Mouse (Mus musculus) forebrain, embryonic 16.5 days (tissue): ENCODE results near the gene Tmem117. TPM values are rescaled to one million over a fixed set of nuclear protein-coding genes. Genes with fewer than 3 reads are reported as not detected.

Experiments used
- ATAC-seq: fragments of 200-750 bp; cut with Nextera tagmentation; 2 replicates; pipeline ENCODE4 v1.8.0; 2017; ENCODE audit warnings: mild to moderate bottlenecking, moderate library complexity
- H3K27ac ChIP-seq: fragments of 300-500 bp; sonication (generic); 2 replicates; pipeline ENCODE4 v1.5.1; 2014; ENCODE audit warnings: low read length, control low read depth
- H3K27me3 ChIP-seq: fragments of 300-500 bp; sonication (generic); replicated peaks from 2 replicates; pipeline ENCODE4 v1.6.1; 2014; ENCODE audit warnings: low read length; ENCODE audit not compliant: control insufficient read depth, insufficient read depth
- H3K36me3 ChIP-seq: fragments of 300-500 bp; sonication (generic); 2 replicates; pipeline ENCODE4 v1.6.1; 2014; ENCODE audit not compliant: control insufficient read depth, insufficient read depth
- H3K4me1 ChIP-seq: fragments of 300-500 bp; sonication (generic); replicated peaks from 2 replicates; pipeline ENCODE4 v1.6.1; 2014; ENCODE audit warnings: low read length; ENCODE audit not compliant: control insufficient read depth, insufficient read depth
- H3K4me2 ChIP-seq: fragments of 300-500 bp; sonication (generic); 2 replicates; pipeline ENCODE4 v1.6.1; 2014; ENCODE audit warnings: mild to moderate bottlenecking, low read length, control low read depth
- H3K4me3 ChIP-seq: fragments of 300-500 bp; sonication (generic); replicated peaks from 2 replicates; pipeline ENCODE4 v1.5.1; 2014; ENCODE audit warnings: mild to moderate bottlenecking, low read length, control low read depth
- H3K9ac ChIP-seq: fragments of 300-500 bp; sonication (generic); replicated peaks from 2 replicates; pipeline ENCODE4 v1.6.1; 2014; ENCODE audit warnings: low read depth, low read length, control low read depth
- H3K9me3 ChIP-seq: fragments of 300-500 bp; sonication (generic); 2 replicates; pipeline ENCODE4 v1.6.1; 2016; ENCODE audit warnings: low read length; ENCODE audit not compliant: control insufficient read depth
- WGBS: fragments of 180-500 bp; shearing (Covaris S2); extraction: QIAGEN DNeasy Blood & Tissue Kit; methylation state at CpG from one replicate; pipeline ENCODE4 v1.1.7; 2014; 5-methylcytosine and 5-hydroxymethylcytosine counted together
- polyA plus RNA-seq: library from polyadenylated mRNA; unstranded; fragments of >200 nt; fragmentation: Nextera tagmentation; extraction: Ambion mirVana; gene quantifications from 2 replicates; pipeline ENCODE4 v1.2.1, GENCODE M21; 2015

Tmem117 gene
- polyA plus RNA-seq, 1 experiment from 2014 or later, result 5.4 TPM

GRCm38 (mm10) chr15:94776119-94777069 is 147.4 kb downstream of the Tmem117 start:
- H3K36me3 ChIP-seq, result no peaks in the 10 kb centered on the region
- H3K4me2 ChIP-seq, result no peak overlapping the region
- H3K4me3 ChIP-seq, result no peak overlapping the region
- WGBS, result 54% methylated on average over 17 of the region's 17 CpGs
- no peaks in the 10 kb centered on the region for H3K27me3 ChIP-seq
- no peak overlapping the region for H3K27ac ChIP-seq
- H3K9me3 ChIP-seq, result peaks cover 4% of the 10 kb centered on the region; the same call in 1 of the 2 replicates
- no peak overlapping the region for H3K9ac ChIP-seq
- peaks cover 4% of the 10 kb centered on the region for H3K4me1 ChIP-seq
- ATAC-seq, result no peak

- 60% methylated on average over 1 of the region's 1 CpGs for WGBS
- no peak overlapping the region for H3K27ac ChIP-seq
- no peaks in the 10 kb centered on the region for H3K9me3 ChIP-seq
- no peaks in the 10 kb centered on the region for H3K4me1 ChIP-seq
- no peaks in the 10 kb centered on the region for H3K27me3 ChIP-seq
- H3K4me2 ChIP-seq, result no peak overlapping the region
- ATAC-seq, result no peak
- H3K36me3 ChIP-seq, result no peaks in the 10 kb centered on the region
- H3K4me3 ChIP-seq, result no peak overlapping the region
- no peak overlapping the region for H3K9ac ChIP-seq
Observed at GRCm38 (mm10) chr15:94781556-94781955, 152.5 kb downstream of the Tmem117 start.

GRCm38 (mm10) chr15:94793455-94793854 is 164.4 kb downstream of the Tmem117 start:
- Histone ChIP-seq H3K36me3 (no peaks in the 10 kb centered on the region), H3K9ac (no peak overlapping the region), H3K27ac (no peak overlapping the region), H3K4me1 (no peaks in the 10 kb centered on the region), H3K4me2 (no peak overlapping the region), H3K9me3 (no peaks in the 10 kb centered on the region), H3K27me3 (no peaks in the 10 kb centered on the region), H3K4me3 (no peak overlapping the region)
- ATAC-seq, result no peak
- 94% methylated on average over 8 of the region's 8 CpGs for WGBS

- WGBS, result 65% methylated on average over 4 of the region's 4 CpGs
- Histone ChIP-seq H3K4me3 (no peak overlapping the region), H3K9ac (no peak overlapping the region), H3K4me2 (no peak overlapping the region), H3K4me1 (no peaks in the 10 kb centered on the region), H3K36me3 (no peaks in the 10 kb centered on the region), H3K27me3 (no peaks in the 10 kb centered on the region), H3K27ac (no peak overlapping the region), H3K9me3 (no peaks in the 10 kb centered on the region)
- ATAC-seq, result no peak
Observed at GRCm38 (mm10) chr15:94795484-94795883, 166.5 kb downstream of the Tmem117 start.

GRCm38 (mm10) chr15:94798236-94798635 is 169.2 kb downstream of the Tmem117 start:
- no peak overlapping the region for H3K4me3 ChIP-seq
- H3K36me3 ChIP-seq, result no peaks in the 10 kb centered on the region
- 9% methylated on average over 3 of the region's 3 CpGs for WGBS
- no peak overlapping the region for H3K4me2 ChIP-seq
- H3K27ac ChIP-seq, result no peak overlapping the region
- H3K9ac ChIP-seq, result no peak overlapping the region
- H3K9me3 ChIP-seq, result no peaks in the 10 kb centered on the region
- no peaks in the 10 kb centered on the region for H3K27me3 ChIP-seq
- H3K4me1 ChIP-seq, result 0 out of 2 replicates have a peak, but pooled peaks cover 3% of the 10 kb centered on the region
- no peak for ATAC-seq

- no peaks in the 10 kb centered on the region for H3K27me3 ChIP-seq
- H3K4me3 ChIP-seq, result no peak overlapping the region
- no peak for ATAC-seq
- no peak overlapping the region for H3K9ac ChIP-seq
- H3K9me3 ChIP-seq, result no peaks in the 10 kb centered on the region
- no peak overlapping the region for H3K4me2 ChIP-seq
- no peaks in the 10 kb centered on the region for H3K36me3 ChIP-seq
- H3K27ac ChIP-seq, result no peak overlapping the region
- WGBS, result 75% methylated on average over 8 of the region's 8 CpGs
- H3K4me1 ChIP-seq, result peaks cover 10% of the 10 kb centered on the region; the same call in 1 of the 2 replicates
Observed at GRCm38 (mm10) chr15:94801462-94801861, 172.4 kb downstream of the Tmem117 start.

- ATAC-seq, result 0 out of 2 replicates have a peak, but pooled peaks have one; percentile 8
- no peaks in the 10 kb centered on the region for H3K36me3 ChIP-seq
- H3K9me3 ChIP-seq, result no peaks in the 10 kb centered on the region
- no peaks in the 10 kb centered on the region for H3K27me3 ChIP-seq
- H3K4me1 ChIP-seq, result peaks cover 10% of the 10 kb centered on the region; the same call in 1 of the 2 replicates
- H3K9ac ChIP-seq, result no peak overlapping the region
- no peak overlapping the region for H3K4me2 ChIP-seq
- H3K4me3 ChIP-seq, result no peak overlapping the region
- no peak overlapping the region for H3K27ac ChIP-seq
- 77% methylated on average over 17 of the region's 17 CpGs for WGBS
Observed at GRCm38 (mm10) chr15:94802820-94803219, 173.8 kb downstream of the Tmem117 start.

GRCm38 (mm10) chr15:94803624-94804342 is 174.8 kb downstream of the Tmem117 start:
- Histone ChIP-seq H3K4me1 (peaks cover 10% of the 10 kb centered on the region; the same call in 1 of the 2 replicates), H3K9me3 (no peaks in the 10 kb centered on the region), H3K36me3 (no peaks in the 10 kb centered on the region), H3K27me3 (no peaks in the 10 kb centered on the region), H3K9ac (no peak overlapping the region), H3K4me2 (no peak overlapping the region), H3K4me3 (no peak overlapping the region), H3K27ac (peak overlapping the region; percentile 26; the same call in 1 of the 2 replicates)
- WGBS, result 40% methylated on average over 17 of the region's 17 CpGs
- peak; percentile 92 for ATAC-seq

- H3K4me2 ChIP-seq, result no peak overlapping the region
- WGBS, result 91% methylated on average over 3 of the region's 3 CpGs
Observed at GRCm38 (mm10) chr15:94806005-94806404, 177.0 kb downstream of the Tmem117 start.

More at GRCm38 (mm10) chr15:94806005-94806404, 177.0 kb downstream of the Tmem117 start:
- H3K9ac ChIP-seq, result no peak overlapping the region
- H3K9me3 ChIP-seq, result no peaks in the 10 kb centered on the region
- no peak overlapping the region for H3K4me3 ChIP-seq
- ATAC-seq, result no peak
- no peak overlapping the region for H3K27ac ChIP-seq
- no peaks in the 10 kb centered on the region for H3K27me3 ChIP-seq
- peaks cover 10% of the 10 kb centered on the region; the same call in 1 of the 2 replicates for H3K4me1 ChIP-seq
- H3K36me3 ChIP-seq, result no peaks in the 10 kb centered on the region
